Mouse (Mus musculus): ENCODE data around the gene Ctsj.
"Not testable (repeated sequence)": the region's sequence is repeated elsewhere in the genome, so short reads cannot be mapped to it uniquely, and the experiment has no call there.

The Ctsj gene

GRCm38 (mm10) chr13:61005859-61006258, at the start of gene Ctsj:
TSS of gene Ctsj (minus strand) at chr13:61005959.
- DNase-seq = no peak

GRCm38 (mm10) chr13:61040531-61040930, 34.8 kb upstream of the Ctsj start, which contains the start of gene Ctsq:
TSS of gene Ctsq (minus strand) at chr13:61040631.
- no peak for DNase-seq

GRCm38 (mm10) chr13:61022785-61023184, 17.0 kb upstream of the Ctsj start:
- DNase-seq = no peak

- no peak for DNase-seq
These were observed 16.1 kb upstream of the Ctsj start for GRCm38 (mm10) chr13:61021844-61022243.

- no peak for DNase-seq
These were observed 4.4 kb upstream of the Ctsj start for GRCm38 (mm10) chr13:61010171-61010570.

- no peak for DNase-seq
These were observed 8.2 kb downstream of the Ctsj start for GRCm38 (mm10) chr13:60997600-60997999.

- not testable (repeated sequence) for DNase-seq
These were observed 18.8 kb downstream of the Ctsj start for GRCm38 (mm10) chr13:60986915-60987314.

GRCm38 (mm10) chr13:60972319-60972718, 33.4 kb downstream of the Ctsj start:
- DNase-seq = not testable (repeated sequence)

GRCm38 (mm10) chr13:60963985-60964384, 41.8 kb downstream of the Ctsj start:
- not testable (repeated sequence) for DNase-seq

GRCm38 (mm10) chr13:60961706-60962105, 44.1 kb downstream of the Ctsj start:
- DNase-seq = no peak
